Mouse (Mus musculus) adipocyte (in vitro differentiated cells): ENCODE results near the gene Acox1.
A peak's percentile ranks its signal among the peaks of the same experiment; 100 is the strongest.

Experiments
- DNase-seq: peaks from one replicate; pipeline ENCODE4 v3.0.0-alpha.2; 2016; ENCODE audit warnings: low spot score

Gene Acox1

GRCm38 (mm10) chr11:116210696-116211095 lies 11.9 kb upstream of the Acox1 start:
- no peak for DNase-seq

GRCm38 (mm10) chr11:116209257-116209656 lies 10.4 kb upstream of the Acox1 start:
- DNase-seq, result no peak

- DNase-seq, result no peak
Observed at GRCm38 (mm10) chr11:116208660-116209059, 9.8 kb upstream of the Acox1 start.

- no peak for DNase-seq
Observed at GRCm38 (mm10) chr11:116206678-116207077, 7.8 kb upstream of the Acox1 start.

- DNase-seq, result no peak
Observed at GRCm38 (mm10) chr11:116203150-116203549, 4.3 kb upstream of the Acox1 start.

GRCm38 (mm10) chr11:116201151-116201550 lies 2.3 kb upstream of the Acox1 start:
- DNase-seq, result no peak

DNA sequence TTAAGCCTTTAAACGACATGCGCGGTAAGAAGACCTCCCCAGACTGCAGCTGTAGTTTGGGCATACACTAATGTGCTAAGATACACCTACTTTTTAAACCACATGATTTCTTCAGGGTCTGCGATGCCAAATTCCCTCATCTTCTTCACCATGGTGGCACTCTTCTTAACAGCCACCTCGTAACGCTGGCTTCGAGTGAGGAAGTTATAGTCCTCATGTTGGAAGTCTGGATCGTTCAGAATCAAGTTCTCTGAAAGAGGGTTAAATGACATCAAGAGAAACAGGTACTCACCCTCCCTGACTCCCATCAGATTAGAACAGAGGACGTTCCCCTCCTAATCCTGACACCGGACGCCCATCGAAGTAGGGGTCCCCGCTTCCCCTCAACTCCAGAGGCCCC lies 713 bp downstream of the Acox1 start:
- DNase-seq, result peak; percentile 46

GRCm38 (mm10) chr11:116197584-116197906 lies 1.3 kb downstream of the Acox1 start:
- DNase-seq, result no peak

DNA sequence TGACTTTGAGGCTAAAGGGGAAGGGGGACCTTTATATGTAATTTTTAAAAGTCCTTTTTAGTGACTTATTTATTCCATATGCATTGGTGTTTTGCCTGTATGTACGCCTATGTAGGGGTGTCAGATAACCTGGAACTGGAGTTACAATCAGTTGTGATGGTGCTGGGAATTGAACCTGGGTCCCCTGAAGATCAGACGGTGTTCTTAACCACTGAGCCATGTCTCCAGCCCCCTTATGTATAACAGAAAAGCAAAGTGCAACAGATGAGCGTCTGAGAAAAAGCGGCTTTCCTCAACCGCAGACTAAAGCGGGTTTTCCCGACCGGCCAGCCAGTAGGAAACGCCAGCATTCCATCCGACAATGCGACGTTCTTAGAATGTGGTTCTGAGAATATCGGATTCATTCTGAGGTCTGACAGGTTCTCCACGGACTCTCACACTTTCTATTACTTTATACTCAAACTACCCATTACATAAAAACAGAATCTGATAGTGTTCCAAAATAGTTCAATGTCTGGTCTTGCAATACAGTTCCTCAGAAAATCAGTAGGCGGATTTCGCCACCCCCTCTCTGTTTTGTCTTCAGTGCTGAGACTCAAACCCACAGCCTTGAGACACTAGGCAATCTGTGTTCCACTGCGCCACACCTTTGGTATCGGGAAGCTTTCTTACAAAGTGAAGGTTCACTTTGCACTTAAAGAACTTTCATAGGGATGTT lies 1.8 kb downstream of the Acox1 start:
- no peak for DNase-seq

- no peak for DNase-seq
Observed at GRCm38 (mm10) chr11:116196336-116196735, 2.5 kb downstream of the Acox1 start.

- DNase-seq, result no peak
Observed at GRCm38 (mm10) chr11:116195252-116195651, 3.6 kb downstream of the Acox1 start.

GRCm38 (mm10) chr11:116194619-116195018 lies 4.2 kb downstream of the Acox1 start:
- no peak for DNase-seq

DNA sequence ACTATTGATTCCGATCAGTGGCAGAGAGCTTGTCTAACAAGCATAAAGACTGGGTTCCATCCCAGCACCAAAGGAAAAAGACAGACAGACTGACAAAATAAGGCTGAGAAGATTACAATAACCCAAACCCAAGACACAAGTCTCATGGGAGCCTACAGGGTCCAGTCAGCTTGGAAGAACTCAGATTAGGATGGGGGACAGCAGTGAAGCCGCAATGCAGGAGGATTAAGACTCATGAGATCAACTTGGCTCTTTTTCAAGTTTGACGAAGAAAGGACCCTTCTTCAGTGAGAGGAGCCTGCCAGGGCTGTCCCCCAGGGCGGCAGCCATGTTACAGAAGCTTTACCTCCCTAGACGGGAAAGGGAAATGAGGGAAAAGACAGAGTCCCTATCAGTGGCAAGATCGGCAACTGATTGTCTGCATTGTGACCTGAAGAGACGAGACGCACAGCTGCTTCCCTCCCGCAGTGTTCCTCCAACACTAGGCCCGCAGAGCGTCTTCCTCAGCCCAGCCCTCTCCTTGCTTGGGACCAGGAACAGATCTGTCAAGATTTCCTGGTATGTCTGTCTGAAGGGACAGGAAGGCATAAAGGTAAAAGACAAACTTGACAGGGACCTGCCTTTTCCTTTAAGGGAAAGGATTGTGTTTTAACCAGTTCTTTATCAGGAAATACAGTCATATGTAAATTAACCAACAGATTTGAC lies 11.5 kb downstream of the Acox1 start:
- DNase-seq, result no peak

DNA sequence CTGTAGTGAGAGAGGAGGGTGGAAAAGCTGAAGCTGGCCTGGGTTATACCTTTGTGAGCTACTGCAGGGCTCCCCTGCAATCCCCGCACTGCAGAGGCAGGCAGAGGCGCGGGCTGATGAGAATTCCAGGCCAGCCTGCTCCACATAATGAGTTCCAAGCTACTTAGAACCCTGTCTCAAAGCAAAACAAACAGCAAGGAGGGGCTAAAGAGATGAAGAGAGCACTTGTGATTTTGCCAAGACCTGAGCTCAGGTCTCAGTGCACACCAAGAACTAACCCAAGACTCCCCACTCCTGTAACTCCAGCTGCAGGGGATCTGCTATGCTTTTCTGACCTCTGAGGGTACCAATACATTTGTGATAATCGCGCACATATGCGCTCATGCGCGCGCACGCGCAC lies 12.5 kb downstream of the Acox1 start:
- no peak for DNase-seq

GRCm38 (mm10) chr11:116185836-116186235 lies 13.0 kb downstream of the Acox1 start:
- DNase-seq, result peak; percentile 60

GRCm38 (mm10) chr11:116178411-116179121 lies 20.3 kb downstream of the Acox1 start:
- no peak for DNase-seq

- no peak for DNase-seq
Observed at GRCm38 (mm10) chr11:116176010-116176409, 22.8 kb downstream of the Acox1 start.

DNA sequence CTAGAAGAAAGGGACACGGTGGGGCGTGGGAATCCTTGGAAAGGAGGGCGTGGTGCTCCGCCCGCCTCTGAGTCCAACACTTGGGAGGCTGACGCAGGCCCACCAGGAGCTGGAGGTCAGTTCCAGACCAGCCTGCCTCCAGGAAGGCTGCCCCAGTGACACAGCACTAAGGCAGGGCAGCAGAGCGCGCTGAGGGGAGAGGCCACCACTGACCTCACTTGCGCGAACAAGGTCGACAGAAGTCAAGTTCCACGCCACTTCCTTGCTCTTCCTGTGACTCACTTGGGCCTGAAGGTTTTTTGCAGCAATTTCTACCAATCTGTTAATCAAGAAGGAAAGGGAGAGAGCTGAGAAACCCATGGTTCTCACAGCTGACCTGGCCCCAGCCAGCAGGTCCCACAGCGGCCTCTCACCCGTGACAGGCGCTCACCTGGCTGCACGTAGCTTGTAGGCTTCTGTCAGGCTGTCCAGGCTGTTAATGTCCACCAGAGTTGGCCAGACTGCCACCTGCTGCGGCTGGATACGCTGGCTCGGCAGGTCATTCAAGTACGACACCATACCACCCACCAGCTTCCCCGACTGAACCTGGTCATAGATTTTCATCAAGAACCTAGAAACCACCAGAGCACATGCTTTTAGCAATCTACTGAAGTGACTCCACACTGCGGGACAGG lies 23.9 kb downstream of the Acox1 start:
- no peak for DNase-seq

GRCm38 (mm10) chr11:116171959-116172358 lies 26.9 kb downstream of the Acox1 start:
- no peak for DNase-seq

- peak; percentile 51 for DNase-seq
Observed at GRCm38 (mm10) chr11:116170003-116170800, 28.6 kb downstream of the Acox1 start.

- no peak for DNase-seq
Observed at GRCm38 (mm10) chr11:116169214-116169613, 29.6 kb downstream of the Acox1 start.
